Mouse (Mus musculus) embryonic fibroblast, embryonic 13.5 days (primary cell): ENCODE measurements around the gene Ffar3.

Experiments
- CTCF ChIP-seq: IDR thresholded peaks from 2 replicates; pipeline ENCODE4 v1.5.1; 2011; ENCODE audit warnings: mild to moderate bottlenecking, control low read depth, low read length, moderate library complexity, borderline replicate concordance; ENCODE audit not compliant: insufficient read depth
- POLR2A ChIP-seq: IDR thresholded peaks from 2 replicates; pipeline ENCODE4 v1.6.1; 2011; ENCODE audit warnings: low read depth, mild to moderate bottlenecking, control low read depth, low read length, moderate library complexity

DNA sequence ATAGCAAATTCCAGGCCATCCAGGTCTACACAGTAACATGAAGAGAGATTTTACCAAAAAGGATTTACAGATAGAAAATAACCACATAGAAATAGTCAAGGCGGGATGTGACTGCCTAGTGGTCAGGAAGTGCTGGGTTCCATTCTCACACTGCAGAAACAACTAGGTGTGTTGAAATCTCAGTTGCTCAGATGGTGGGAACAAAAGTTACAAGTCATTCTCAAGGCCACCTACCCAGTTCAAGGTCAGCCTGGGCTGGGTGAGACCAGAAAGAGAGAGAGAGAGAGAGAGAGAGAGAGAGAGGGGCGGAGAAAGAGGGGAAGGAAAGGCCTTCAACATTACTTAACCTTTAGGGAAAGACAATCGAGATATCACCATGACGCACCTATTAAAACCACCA, 30.9 kb upstream of the Ffar3 start:
- TF ChIP-seq CTCF = no peak
- no peak for TF ChIP-seq POLR2A
